In genomic region chr2:178574859-178575258, GRCm38 (mm10) we compare ENCODE assay signal across 8 mouse cellular contexts.
DNase-seq lines count a peak whose midpoint lies in the region; ATAC-seq and TF ChIP-seq lines count a peak whose summit lies in the region.

No protein-coding gene starts in this region.

- H3K9me3 ChIP-seq in embryonic facial prominence, embryonic 11.5 days (replicated peaks; ENCODE audit: control insufficient read depth, low read length), result no peaks in the 10 kb centered on the region

- H3K4me3 ChIP-seq in embryonic facial prominence, embryonic 11.5 days (ENCODE audit: low read depth, low read length), result no peak overlapping the region
- no peak overlapping the region for H3K4me3 ChIP-seq in liver, adult 2 months (ENCODE audit: insufficient read depth, low read depth, low read length)

- ATAC-seq in embryonic facial prominence, embryonic 11.5 days (replicated peaks; ENCODE audit: insufficient number of reproducible peaks, low FRiP score, low TSS enrichment, low read depth), result no peak
- ATAC-seq in erythroblast, adult 5-6 weeks (replicated peaks; ENCODE audit: low FRiP score, poor library complexity, severe bottlenecking), result no peak

- H3K27ac ChIP-seq in embryonic facial prominence, embryonic 11.5 days (replicated peaks; ENCODE audit: low read depth, low read length), result no peak overlapping the region
- H3K27ac ChIP-seq in liver, adult 2 months (replicated peaks; ENCODE audit: insufficient read depth, low read depth, low read length), result no peak overlapping the region

- no peaks in the 10 kb centered on the region for H3K36me3 ChIP-seq in embryonic facial prominence, embryonic 11.5 days (replicated peaks; ENCODE audit: control insufficient read depth, insufficient read depth, low read depth, low read length)
- H3K36me3 ChIP-seq in liver, adult 2 months (ENCODE audit: control insufficient read depth, insufficient read depth, low read length), result no peaks in the 10 kb centered on the region

- WGBS in embryonic facial prominence, embryonic 11.5 days, result 46% methylated on average over 4 of the region's 4 CpGs
- WGBS in liver, adult 2 months, result 30% methylated on average over 4 of the region's 4 CpGs

- H3K4me2 ChIP-seq in embryonic facial prominence, embryonic 11.5 days (ENCODE audit: low read depth, low read length), result no peak overlapping the region

- peak; percentile 46; the same call in 1 of the 2 replicates for TF ChIP-seq CTCF in brain, embryonic 14.5 days (IDR thresholded peaks at IDR 0.05; ENCODE audit: borderline replicate concordance, extremely low read depth, insufficient read depth, insufficient read length)
- TF ChIP-seq CTCF in liver, adult 2 months (IDR thresholded peaks at IDR 0.05; ENCODE audit: low read depth, low read length), result peak; percentile 53

- no peaks in the 10 kb centered on the region for H3K79me2 ChIP-seq in liver, adult 2 months (ENCODE audit: control insufficient read depth, insufficient read depth, low read length)

- DNase-seq in testis, postnatal 10 days (ENCODE audit: low spot score), result peak; percentile 80
- DNase-seq in testis, postnatal 14 days (ENCODE audit: low spot score), result no peak
- DNase-seq in brain, embryonic 14.5 days (ENCODE audit: low read depth), result peak; percentile 86
- DNase-seq in embryonic facial prominence, embryonic 11.5 days (ENCODE audit: low spot score), result peak; percentile 89
- peak; percentile 77 for DNase-seq in kidney, postnatal 14 days
- peak; percentile 65 for DNase-seq in liver, adult 2 months (ENCODE audit: extremely low read depth, low read depth, low spot score)
- DNase-seq in retina, postnatal 1 day, result peak; percentile 71

- H3K9ac ChIP-seq in embryonic facial prominence, embryonic 11.5 days (replicated peaks; ENCODE audit: low read length), result no peak overlapping the region
- H3K9ac ChIP-seq in liver, adult 2 months (ENCODE audit: low read depth, low read length), result no peak overlapping the region

- no peaks in the 10 kb centered on the region for H3K27me3 ChIP-seq in embryonic facial prominence, embryonic 11.5 days (ENCODE audit: control insufficient read depth, insufficient read depth, low read length)
- H3K27me3 ChIP-seq in liver, adult 2 months (ENCODE audit: control insufficient read depth, insufficient read depth, low read length), result no peaks in the 10 kb centered on the region

- H3K4me1 ChIP-seq in embryonic facial prominence, embryonic 11.5 days (ENCODE audit: control insufficient read depth, insufficient read depth, low read length), result no peaks in the 10 kb centered on the region
- peaks cover 4% of the 10 kb centered on the region for H3K4me1 ChIP-seq in liver, adult 2 months (ENCODE audit: control insufficient read depth, insufficient read depth, low read length)

- TF ChIP-seq POLR2A in brain, embryonic 14.5 days (IDR thresholded peaks at IDR 0.05; ENCODE audit: borderline replicate concordance, extremely low read depth, insufficient read depth, insufficient read length, poor library complexity, severe bottlenecking), result no peak
- TF ChIP-seq POLR2A in liver, adult 2 months (IDR thresholded peaks at IDR 0.05; ENCODE audit: extremely low read depth, insufficient read depth, low read length), result no peak
